Mouse (Mus musculus) limb, embryonic 14.5 days (tissue): ENCODE measurements at regions not wholly inside any gene's neighbourhood (a gene's known extent, or its start where the extent isn't known, plus 50 kb on each side); places are given as distances from the start of the nearest gene placed in this dataset.

ENCODE experiments used
- ATAC-seq: fragments of 200-750 bp; cut with Nextera tagmentation; 2 replicates; pipeline ENCODE4 v1.8.0; 2017; ENCODE audit warnings: low read depth, moderate number of reproducible peaks, moderate TSS enrichment; ENCODE audit not compliant: low FRiP score
- DNase-seq: peaks from one replicate; pipeline ENCODE4 v3.0.0-alpha.2; 2015; ENCODE audit warnings: low spot score
- H3K27ac ChIP-seq: fragments of 300-500 bp; sonication (generic); replicated peaks from 2 replicates; pipeline ENCODE4 v1.5.1; 2014; ENCODE audit warnings: low read depth, mild to moderate bottlenecking, low read length, moderate library complexity, mixed read lengths
- H3K27me3 ChIP-seq: fragments of 300-500 bp; sonication (generic); 2 replicates; pipeline ENCODE4 v1.6.1; 2014; ENCODE audit warnings: low read length, mixed read lengths; ENCODE audit not compliant: control insufficient read depth, insufficient read depth
- H3K36me3 ChIP-seq: fragments of 300-500 bp; sonication (generic); 2 replicates; pipeline ENCODE4 v1.6.1; 2014; ENCODE audit warnings: mild to moderate bottlenecking, low read length, moderate library complexity, mixed read lengths; ENCODE audit not compliant: control insufficient read depth, insufficient read depth
- H3K4me1 ChIP-seq: fragments of 300-500 bp; sonication (generic); 2 replicates; pipeline ENCODE4 v1.6.1; 2014; ENCODE audit warnings: antibody characterized with exemption, low read length, mixed read lengths; ENCODE audit not compliant: control insufficient read depth, insufficient read depth
- H3K4me2 ChIP-seq: fragments of 300-500 bp; sonication (generic); replicated peaks from 2 replicates; pipeline ENCODE4 v1.6.1; 2014; ENCODE audit warnings: low read depth, mild to moderate bottlenecking, low read length, moderate library complexity; ENCODE audit not compliant: severe bottlenecking
- H3K4me3 ChIP-seq: fragments of 300-500 bp; sonication (generic); replicated peaks from 2 replicates; pipeline ENCODE4 v1.5.1; 2014; ENCODE audit warnings: low read length
- H3K9ac ChIP-seq: fragments of 300-500 bp; sonication (generic); 2 replicates; pipeline ENCODE4 v1.6.1; 2014; ENCODE audit warnings: mild to moderate bottlenecking, low read depth, low read length, moderate library complexity; ENCODE audit not compliant: severe bottlenecking
- H3K9me3 ChIP-seq: fragments of 300-500 bp; sonication (generic); 2 replicates; pipeline ENCODE4 v1.6.1; 2016; ENCODE audit warnings: low read length; ENCODE audit not compliant: control insufficient read depth
- POLR2A ChIP-seq: fragments of 200-500 bp; IDR thresholded peaks from 2 replicates; pipeline ENCODE4 v1.8.0; 2012; ENCODE audit warnings: inconsistent platforms, mild to moderate bottlenecking, moderate library complexity, borderline replicate concordance; ENCODE audit not compliant: insufficient read depth, insufficient read length; ENCODE audit errors: extremely low read depth
- WGBS: fragments of 180-500 bp; shearing (Covaris S2); extraction: QIAGEN DNeasy Blood & Tissue Kit; methylation state at CpG from one replicate; pipeline ENCODE4 v1.1.7; 2014; 5-methylcytosine and 5-hydroxymethylcytosine counted together

GRCm38 (mm10) chr14:98596252-98596651 is 397.9 kb downstream of the Rpl36a-ps1 start:
- H3K36me3 ChIP-seq: no peaks in the 10 kb centered on the region
- 89% methylated on average over 2 of the region's 2 CpGs for WGBS
- TF ChIP-seq POLR2A: no peak
- ATAC-seq (no peak), DNase-seq (no peak)
- no peaks in the 10 kb centered on the region for H3K9me3 ChIP-seq
- H3K27me3 ChIP-seq: no peaks in the 10 kb centered on the region
- H3K27ac ChIP-seq: no peak overlapping the region
- no peak overlapping the region for H3K9ac ChIP-seq
- H3K4me3 ChIP-seq: no peak overlapping the region
- no peaks in the 10 kb centered on the region for H3K4me1 ChIP-seq
- no peak overlapping the region for H3K4me2 ChIP-seq

- no peaks in the 10 kb centered on the region for H3K36me3 ChIP-seq
Measured at GRCm38 (mm10) chr14:98589846-98590245, 404.3 kb downstream of the Rpl36a-ps1 start.

GRCm38 (mm10) chr14:98571644-98572043 is 402.1 kb upstream of the Dach1 start:
- DNase-seq (no peak), ATAC-seq (no peak)
- Histone ChIP-seq H3K9me3 (no peaks in the 10 kb centered on the region), H3K4me1 (no peaks in the 10 kb centered on the region), H3K27ac (no peak overlapping the region), H3K36me3 (no peaks in the 10 kb centered on the region), H3K27me3 (no peaks in the 10 kb centered on the region), H3K4me2 (no peak overlapping the region), H3K9ac (no peak overlapping the region), H3K4me3 (no peak overlapping the region)
- 84% methylated on average over 1 of the region's 1 CpGs for WGBS
- no peak for TF ChIP-seq POLR2A

More at GRCm38 (mm10) chr14:98589846-98590245, 404.3 kb downstream of the Rpl36a-ps1 start:
- Histone ChIP-seq H3K27ac (no peak overlapping the region), H3K4me1 (no peaks in the 10 kb centered on the region), H3K9ac (no peak overlapping the region), H3K4me2 (no peak overlapping the region), H3K27me3 (no peaks in the 10 kb centered on the region), H3K9me3 (no peaks in the 10 kb centered on the region), H3K4me3 (no peak overlapping the region)
- peak; percentile 13 for DNase-seq
- peak; percentile 60 for ATAC-seq
- WGBS: 9% methylated on average over 4 of the region's 4 CpGs
- no peak for TF ChIP-seq POLR2A

GRCm38 (mm10) chr14:98562002-98562401 is 392.4 kb upstream of the Dach1 start:
- ATAC-seq: no peak
- Histone ChIP-seq H3K9me3 (no peaks in the 10 kb centered on the region), H3K4me3 (no peak overlapping the region), H3K4me2 (no peak overlapping the region), H3K9ac (no peak overlapping the region), H3K4me1 (no peaks in the 10 kb centered on the region), H3K27me3 (no peaks in the 10 kb centered on the region), H3K36me3 (no peaks in the 10 kb centered on the region), H3K27ac (no peak overlapping the region)
- no peak for TF ChIP-seq POLR2A
- no peak for DNase-seq

GRCm38 (mm10) chr14:98539792-98540191 is 370.2 kb upstream of the Dach1 start:
- H3K36me3 ChIP-seq: no peaks in the 10 kb centered on the region
- DNase-seq (no peak), ATAC-seq (no peak)
- no peaks in the 10 kb centered on the region for H3K27me3 ChIP-seq
- H3K4me3 ChIP-seq: no peak overlapping the region
- TF ChIP-seq POLR2A: no peak
- H3K4me2 ChIP-seq: no peak overlapping the region
- WGBS: 89% methylated on average over 1 of the region's 1 CpGs
- H3K9ac ChIP-seq: no peak overlapping the region
- H3K9me3 ChIP-seq: no peaks in the 10 kb centered on the region
- no peak overlapping the region for H3K27ac ChIP-seq
- no peaks in the 10 kb centered on the region for H3K4me1 ChIP-seq

GRCm38 (mm10) chr14:98538267-98538666 is 368.7 kb upstream of the Dach1 start:
- Histone ChIP-seq H3K4me1 (no peaks in the 10 kb centered on the region), H3K27me3 (no peaks in the 10 kb centered on the region), H3K9me3 (no peaks in the 10 kb centered on the region), H3K36me3 (no peaks in the 10 kb centered on the region), H3K27ac (no peak overlapping the region), H3K4me2 (no peak overlapping the region), H3K9ac (no peak overlapping the region), H3K4me3 (no peak overlapping the region)
- no peak for TF ChIP-seq POLR2A
- WGBS: 42% methylated on average over 4 of the region's 4 CpGs
- DNase-seq: no peak
- no peak for ATAC-seq
